Mouse (Mus musculus): ENCODE data around the gene Itfg1. TPM values are rescaled to one million over a fixed set of nuclear protein-coding genes. Genes with fewer than 3 reads are reported as not detected.

The Itfg1 gene
- polyA plus RNA-seq (2014; fragmentation: Illumina TruSeq; extraction: RNeasy Lipid Tissue Mini Kit (QIAGEN cat#74804); ENCODE audit: low read depth, low replicate concordance): 52.3 TPM

DNA sequence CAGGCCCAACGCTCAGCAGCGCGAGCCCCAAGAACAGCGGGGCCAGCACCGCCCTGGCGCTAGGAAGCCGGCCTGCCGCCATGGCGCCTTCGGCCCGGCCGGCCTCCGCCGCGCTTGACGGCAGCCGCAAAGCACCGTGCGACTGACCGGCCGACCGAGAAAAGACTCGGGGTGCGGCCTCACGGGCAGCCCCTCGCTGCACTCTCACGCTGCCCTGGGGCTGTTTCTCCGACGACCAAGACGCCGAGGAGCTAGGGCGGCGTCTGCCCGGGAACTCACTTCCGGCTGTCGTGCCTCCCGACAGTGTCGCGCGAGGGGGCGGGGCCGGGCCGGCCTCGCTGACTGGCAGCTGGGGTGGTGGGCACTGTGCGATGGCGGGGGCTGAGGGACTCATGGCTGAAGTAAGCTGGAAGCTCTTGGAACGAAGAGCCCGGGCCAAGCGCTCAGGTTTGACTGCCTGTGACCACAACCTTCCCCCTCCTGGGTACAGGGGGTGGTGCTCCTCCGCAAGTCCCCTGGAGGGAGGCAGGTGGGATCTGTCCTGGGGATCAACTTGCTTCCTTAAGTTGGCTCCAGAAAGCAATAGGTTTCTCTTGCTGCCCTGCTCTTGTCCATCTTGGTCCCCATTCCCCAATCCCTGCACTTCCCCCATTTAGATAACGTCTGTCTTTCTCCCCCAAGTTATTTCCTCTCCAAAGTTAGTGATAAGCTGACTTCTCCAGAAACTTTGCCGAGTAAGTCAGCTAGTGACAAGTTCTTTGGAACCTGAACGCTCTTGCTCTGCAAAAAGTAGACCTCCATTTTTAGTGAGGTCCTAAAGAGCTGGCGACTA is at the start of gene Itfg1, which contains the start of gene Phkb:
Itfg1 (minus strand) TSS at position 265 of the 832 bp plus-strand sequence.
Phkb (plus strand) TSS at position 303 of the 832 bp plus-strand sequence.

DNA sequence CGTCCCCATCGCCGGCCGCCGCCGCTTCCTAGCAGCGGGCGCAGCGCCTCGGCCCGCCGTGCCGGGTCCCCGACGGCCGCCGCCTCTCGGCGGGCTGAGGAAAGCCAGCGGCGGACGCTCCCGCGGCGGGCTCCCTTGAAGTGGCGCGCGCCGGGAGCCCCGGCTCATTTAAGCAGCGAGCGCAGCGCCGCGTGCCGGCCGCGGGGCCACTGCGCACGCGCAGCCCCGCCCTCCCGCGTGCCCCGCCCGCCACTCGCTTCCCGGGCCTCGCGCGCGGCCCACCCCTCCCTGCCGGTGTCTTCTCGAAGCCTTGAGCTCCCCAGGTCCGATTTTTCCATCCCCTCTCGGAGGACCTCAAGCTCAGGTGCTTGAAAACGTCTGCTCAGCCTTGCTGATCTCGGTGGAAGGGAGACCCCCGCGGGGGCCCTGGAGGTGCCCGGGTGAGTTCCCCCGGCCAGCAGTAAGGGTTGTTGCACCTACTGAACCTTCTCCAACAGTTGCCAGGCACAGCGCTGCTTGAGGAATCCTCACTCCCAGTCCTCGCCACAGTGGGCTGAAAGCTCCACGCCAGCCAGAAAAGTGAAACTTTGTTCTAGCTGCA is 139.9 kb downstream of the Itfg1 start, which contains the start of gene Neto2:
Neto2 (minus strand) TSS at position 174 of the 601 bp plus-strand sequence.

Other genes with a start within 250 kb of the Itfg1 start
- gene Neto2, start 140.0 kb downstream of the Itfg1 start, polyA plus RNA-seq (2014; fragmentation: Illumina TruSeq; extraction: RNeasy Lipid Tissue Mini Kit (QIAGEN cat#74804); ENCODE audit: low read depth, low replicate concordance): 0.96 TPM
- gene Phkb, start within 50 bp of the Itfg1 start, polyA plus RNA-seq (2014; fragmentation: Illumina TruSeq; extraction: RNeasy Lipid Tissue Mini Kit (QIAGEN cat#74804); ENCODE audit: low read depth, low replicate concordance): 34.2 TPM

Measured in adipose tissue, adult 10 weeks (tissue).